Mouse (Mus musculus): Measurements from ENCODE around the gene Cpsf6. TPM values are rescaled to one million over a fixed set of nuclear protein-coding genes. Genes with fewer than 3 reads are reported as not detected.
"Not testable (repeated sequence)": the region's sequence is repeated elsewhere in the genome, so short reads cannot be mapped to it uniquely, and the experiment has no call there.

Cpsf6 gene
- total RNA-seq, 1 experiment from 2014 or later: 86.5 TPM

DNA sequence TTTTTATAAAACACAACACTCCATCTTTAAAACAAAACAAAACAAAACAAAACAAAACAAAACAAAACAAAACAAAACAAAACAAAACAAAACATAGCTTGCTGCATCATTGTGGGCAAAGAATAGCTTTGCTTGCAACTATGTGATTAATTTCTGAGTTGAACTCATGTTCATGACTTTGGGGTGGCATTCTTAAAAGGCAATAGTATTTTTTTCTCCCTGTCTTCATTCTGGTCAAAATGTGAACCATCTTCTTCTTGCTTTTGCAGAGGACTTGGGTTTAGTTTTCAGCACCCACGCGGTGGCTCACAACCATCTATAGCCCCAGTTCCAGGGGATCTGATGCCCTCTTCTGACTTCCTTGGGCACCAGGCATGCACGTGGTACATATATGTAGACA lies 20.0 kb upstream of the Cpsf6 start:
- DNase-seq: no peak

DNA sequence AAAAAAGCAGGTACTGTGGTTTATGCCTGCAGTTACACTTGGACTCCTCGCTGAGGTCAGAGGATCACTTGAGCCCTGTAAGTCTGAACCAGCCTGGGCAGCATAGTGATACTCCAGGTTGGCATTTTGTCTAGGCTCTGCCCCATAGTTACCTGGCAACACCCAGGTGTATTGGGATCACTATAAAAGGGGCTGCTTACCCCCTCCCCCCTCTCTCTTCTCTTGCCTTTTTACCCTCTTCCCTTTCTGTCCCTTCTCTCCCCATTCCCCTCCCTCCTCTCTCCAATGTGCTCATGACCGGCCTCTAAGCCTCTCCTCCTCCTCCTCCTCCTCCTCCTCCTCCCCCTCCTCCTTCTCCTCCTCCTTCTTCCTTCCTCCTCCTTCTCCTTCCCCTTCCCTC lies 19.4 kb upstream of the Cpsf6 start:
- DNase-seq: no peak

DNA sequence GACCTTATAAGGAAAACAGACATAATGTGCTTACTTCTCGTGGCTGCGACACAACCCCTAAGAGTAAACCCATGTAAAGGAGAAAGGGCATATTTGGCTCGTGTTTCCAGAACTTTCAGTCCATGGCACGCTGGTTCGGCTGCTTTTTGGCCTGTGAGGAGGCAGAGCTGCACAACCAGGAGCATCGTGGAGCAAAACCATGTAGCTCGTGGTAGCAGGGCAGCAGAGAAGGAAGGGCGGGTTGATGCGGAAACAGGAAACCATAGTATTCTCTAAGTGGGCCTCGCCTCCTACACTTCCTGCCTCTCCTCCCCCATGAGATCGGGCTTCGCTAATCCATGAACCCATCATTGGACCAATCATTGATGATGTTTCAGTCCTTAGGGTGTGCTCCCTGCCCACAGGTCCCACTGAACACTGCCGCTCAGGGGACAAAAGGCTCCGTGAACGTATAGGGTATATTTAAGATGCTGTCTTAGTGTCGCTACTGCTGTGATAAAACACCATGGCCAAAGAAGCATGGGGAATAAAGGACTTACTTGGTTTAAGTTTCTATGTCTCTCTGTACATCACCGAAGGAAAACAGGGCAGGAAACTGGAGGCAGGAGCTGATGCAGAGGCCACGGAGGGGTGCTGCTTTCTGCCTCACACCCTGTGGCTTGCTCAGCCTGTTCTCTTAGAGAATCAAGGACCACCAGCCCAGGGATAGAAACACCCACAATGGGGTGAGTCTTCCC lies 18.4 kb upstream of the Cpsf6 start:
- no peak for DNase-seq

DNA sequence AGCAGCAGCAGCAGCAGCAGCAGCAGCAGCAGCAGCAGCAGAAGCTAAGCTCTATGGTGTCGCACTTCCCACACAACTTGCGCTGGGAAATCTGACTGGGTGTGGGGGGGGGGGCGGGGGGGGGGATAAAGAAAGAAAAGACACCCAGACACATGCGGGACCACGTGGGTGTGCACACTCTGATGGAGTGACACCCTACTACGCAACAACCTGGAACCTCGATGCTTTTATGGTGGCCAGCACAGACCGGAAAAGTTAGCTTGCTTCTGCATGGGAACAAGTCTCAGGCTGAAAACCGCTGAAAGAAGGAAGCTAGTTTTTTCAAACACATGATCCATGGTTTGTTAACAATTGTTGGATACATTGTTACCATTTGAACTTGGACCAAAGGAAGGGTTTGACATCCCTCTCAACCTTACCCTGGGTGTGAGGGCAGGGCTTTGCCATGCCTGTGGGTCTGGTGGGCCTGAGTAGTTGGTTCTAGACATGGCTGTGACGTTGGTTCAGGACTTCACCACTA lies 17.4 kb upstream of the Cpsf6 start:
- no peak for DNase-seq

DNA sequence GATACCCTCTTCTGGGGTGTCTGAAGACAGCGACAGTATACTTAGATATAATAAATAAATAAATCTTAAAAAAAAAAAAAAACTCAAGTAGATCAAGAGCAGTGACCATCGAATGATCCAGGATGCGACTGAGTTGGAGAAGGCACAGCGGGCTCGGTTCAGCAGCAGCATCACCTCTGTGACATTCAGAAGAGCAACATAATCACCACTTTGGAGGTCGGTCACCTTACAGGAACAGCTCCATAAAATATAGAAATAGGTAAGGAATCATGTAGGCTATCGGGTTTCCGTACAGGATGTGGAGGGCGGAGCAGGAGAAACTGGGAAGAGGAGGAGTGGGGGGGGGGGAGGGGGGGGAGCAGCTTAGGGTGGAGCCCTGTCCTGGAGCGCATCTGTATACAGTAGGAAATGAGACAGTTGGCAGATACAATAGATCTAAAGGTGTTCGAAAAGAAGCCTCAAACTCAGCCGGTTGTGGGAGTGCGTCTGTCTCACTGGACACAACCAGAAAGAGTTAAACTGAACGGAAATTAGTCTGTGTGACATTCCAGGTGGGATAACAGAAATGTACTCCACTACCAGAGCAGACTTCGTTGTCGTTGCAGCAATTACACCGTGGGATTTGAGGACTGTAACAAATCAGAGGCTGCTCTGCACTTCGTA lies 16.7 kb upstream of the Cpsf6 start:
- no peak for DNase-seq

DNA sequence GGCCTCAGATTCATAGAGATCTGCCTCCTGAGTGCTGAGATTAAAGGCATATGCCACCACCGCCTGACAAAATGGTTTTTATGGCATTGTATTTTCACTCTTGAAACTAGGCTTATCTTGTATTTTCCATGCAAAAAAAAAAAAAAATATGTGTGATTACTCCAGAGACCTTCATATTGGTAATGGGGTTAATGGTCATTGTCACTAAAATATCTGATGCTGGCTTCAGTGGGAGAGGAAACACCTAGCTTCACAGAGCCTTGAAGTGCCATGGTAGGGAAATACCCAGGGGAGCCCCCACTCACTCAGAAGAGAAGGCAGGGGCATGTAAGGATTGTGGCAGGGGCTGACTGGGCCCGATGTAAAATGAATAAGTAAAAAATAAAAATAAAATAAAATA lies 16.0 kb upstream of the Cpsf6 start:
- DNase-seq: no peak

DNA sequence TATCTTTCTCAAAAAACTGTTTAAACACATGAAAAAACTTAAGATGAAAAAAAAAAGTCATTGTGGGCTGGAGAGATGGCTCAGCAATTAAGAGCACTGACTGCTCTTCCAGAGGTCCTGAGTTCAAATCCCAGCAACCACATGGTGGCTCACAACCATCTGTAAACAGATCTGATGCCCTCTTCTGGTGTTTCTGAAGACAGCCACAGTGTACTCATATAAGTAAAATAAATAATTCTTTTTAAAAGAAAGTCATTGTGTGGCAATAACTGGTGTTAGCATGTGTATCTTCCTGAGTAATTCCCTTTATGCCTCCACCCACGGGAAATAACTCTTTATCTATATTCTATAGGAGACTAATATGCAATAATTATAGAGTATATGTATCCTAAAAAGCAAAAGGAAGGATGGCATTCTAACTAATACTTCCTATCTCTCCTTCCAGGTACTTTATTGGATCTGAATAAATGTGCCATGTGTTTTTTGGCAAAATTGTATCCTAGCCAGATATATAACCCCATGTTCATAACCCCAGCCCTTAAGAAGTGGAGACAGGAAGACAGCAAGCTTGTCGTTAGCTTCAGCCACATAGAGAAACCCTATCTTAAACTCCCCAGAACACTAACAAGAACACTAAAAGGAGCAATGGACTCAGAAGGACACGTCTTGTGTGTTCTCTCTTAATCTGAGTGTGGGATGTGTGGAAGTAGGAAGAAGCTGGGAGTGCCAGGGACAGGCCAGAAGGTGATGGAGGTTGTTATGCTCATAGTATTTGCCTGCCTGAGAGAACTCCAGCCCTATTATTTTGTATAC lies 15.1 kb upstream of the Cpsf6 start:
- DNase-seq: no peak

DNA sequence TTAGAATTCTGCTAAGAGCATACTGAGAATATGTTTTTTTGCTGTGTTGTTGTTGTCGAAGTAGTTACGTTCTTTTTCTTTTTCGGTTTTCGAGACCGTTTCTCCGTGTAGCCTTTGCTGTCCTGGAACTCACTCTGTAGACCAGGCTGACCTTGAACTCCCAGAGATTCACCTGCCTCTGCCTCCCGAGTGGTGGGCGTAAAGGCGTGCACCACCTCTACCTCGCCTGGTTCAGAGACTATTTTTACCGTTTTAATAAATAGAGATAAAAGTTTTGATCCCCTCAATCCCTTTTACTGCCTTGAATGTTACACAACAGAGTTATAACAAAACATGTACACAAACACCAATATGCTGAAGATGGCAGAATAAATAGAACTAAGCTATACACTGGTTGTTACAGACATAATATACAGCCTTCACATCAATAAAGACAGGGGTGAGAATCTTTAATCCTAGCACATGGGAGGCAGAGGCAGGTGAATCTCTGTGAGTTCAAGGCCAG lies 14.1 kb upstream of the Cpsf6 start:
- no peak for DNase-seq

DNA sequence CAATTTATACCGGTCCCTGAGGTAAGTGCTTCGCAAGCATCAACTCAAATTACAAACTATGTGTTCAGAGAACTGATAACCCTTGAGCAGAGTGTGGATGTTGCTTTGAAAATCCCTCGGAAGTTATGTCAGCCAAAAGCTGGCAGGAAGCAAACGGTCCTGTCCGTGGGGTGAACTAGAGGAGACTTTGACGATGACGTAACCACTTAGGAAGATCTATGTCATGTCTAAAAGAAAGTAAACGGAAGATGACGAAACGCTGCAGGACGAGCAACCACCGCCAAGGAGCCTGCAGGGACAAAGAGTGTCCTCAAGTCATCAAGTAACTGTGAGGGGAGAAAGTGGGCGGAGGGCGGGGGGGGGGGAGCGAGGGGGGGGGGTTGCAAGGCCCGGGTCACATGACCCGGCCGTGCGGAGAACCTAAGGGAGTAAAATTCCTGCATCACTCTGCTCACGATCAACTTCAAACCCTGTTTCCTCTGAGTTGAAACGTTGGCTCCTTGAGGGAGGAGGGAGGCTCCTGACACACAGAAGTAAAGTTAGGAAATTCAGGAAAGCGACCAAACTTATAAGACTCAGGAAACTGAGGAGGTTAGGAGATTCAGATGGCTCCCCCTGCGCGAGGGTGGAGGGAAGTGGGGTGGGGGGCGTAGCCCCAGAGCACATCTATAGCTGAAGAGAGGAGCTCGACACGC lies 13.5 kb upstream of the Cpsf6 start:
- peak; percentile 26 for DNase-seq

DNA sequence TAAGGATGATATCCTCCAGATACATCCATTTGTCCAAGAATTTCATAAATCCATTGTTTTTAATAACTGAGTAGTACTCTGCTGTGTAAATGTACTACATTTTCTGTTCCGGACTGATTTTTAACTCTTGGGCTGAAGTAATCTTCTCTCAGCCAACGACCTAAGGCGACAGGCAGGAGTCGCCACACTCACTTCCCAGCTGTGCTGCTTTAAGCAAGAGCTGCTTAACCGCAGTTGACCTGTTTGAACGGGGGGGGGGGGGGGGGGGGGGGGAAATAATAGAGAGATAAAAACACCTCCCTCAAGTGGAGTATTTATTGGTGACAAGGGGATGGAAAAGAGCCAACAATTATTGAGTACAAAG lies 13.0 kb upstream of the Cpsf6 start:
- DNase-seq: no peak

DNA sequence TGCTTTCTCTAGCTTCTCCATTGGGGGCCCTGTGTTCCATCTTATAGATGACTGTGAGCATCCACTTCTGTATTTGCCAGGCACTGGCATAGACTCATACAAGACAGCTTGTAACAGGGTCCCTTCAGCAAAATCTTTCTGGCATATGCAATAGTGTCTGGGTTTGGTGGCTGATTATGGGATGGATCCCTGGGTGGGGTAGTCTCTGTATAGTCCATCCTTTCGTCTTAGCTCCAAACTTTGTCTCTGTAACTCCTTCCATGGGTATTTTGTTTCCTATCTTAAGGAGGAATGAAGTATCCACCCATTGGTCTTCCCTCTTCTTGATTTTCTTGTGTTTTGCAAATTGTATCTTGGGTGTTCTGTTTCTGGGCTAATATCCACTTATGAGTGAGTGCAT lies 12.6 kb upstream of the Cpsf6 start:
- DNase-seq: not testable (repeated sequence)

DNA sequence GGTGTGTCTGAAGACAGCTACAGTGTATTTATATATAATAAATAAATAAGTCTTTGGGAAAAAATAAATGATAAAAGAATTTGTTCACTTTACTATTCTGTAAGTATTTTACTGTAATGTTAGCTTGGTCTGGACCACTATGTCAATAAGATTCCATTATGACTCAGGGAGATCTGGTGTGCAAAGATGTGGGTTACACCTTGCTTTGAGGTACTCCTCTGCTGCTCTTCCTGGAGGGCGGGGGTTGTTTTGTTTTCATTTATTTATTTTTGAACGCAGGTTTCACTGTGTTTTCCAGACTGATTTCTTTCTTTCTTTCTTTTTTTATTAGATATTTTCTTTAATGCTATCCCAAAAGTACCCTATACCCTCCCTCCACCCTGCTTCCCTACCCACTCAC lies 12.0 kb upstream of the Cpsf6 start:
- DNase-seq: no peak

DNA sequence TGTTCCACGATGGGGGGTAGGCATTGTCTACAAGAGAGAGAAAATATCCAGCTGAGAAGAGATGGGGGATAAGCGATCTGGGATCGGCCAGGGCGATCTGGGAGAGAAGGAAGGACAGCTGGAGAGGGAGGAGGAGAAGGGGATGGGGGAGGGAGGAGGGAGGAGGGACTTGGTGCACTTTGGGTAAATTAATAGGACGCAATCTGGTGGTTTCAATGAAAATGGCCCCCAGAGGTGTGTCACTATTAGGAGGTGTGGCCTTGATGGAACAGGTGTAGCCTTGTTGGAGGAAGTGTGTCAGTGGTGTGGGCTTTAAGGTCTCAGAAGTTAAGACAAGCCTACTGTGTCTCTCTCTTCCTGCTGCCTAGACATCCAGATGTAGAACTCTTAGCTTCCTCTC lies 11.2 kb upstream of the Cpsf6 start:
- no peak for DNase-seq

DNA sequence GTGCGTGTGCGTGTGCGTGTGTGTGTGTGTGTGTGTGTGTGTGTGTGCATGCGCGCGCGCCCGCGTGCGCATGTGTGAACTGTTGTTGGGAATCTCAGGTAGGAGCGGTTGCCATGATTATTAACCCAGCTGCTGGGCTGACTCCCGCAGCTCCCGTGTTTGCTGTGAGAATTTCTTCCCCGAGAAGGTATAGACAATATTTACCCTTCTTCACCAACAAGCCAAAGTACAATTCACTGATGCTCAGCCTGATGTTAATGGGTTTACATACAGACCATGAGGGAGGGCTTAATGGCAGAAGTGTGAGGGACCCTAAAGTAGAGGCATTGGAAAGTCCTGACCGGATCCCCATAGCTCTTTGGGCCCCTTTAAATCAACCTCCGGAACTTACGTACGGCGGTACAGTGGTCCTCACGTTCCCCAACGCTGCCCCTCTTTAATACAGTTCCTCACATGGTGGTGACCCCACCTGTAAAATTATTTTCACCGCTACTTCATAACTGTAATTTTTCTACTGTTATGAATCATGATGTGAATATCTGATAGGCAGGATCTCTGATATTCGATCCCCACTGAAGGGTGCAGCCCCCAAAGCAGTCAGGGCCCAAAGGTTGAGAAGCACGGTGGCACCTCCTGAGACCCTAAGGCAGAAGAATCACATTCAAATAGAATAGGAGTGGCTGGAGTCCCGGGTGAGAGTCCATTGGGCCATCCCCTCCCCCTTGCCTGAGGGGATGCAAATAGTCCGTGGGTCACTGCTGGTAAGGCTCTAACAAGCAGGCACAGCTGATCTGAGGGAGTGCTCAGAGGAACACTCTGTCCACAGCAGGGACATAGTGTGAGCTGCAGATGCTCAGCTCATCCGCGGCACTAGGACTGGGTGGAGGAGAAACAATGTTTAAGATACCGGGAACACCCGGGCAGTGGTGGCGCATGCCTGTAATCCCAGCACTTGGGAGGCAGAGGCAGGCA lies 10.4 kb upstream of the Cpsf6 start:
- no peak for DNase-seq

DNA sequence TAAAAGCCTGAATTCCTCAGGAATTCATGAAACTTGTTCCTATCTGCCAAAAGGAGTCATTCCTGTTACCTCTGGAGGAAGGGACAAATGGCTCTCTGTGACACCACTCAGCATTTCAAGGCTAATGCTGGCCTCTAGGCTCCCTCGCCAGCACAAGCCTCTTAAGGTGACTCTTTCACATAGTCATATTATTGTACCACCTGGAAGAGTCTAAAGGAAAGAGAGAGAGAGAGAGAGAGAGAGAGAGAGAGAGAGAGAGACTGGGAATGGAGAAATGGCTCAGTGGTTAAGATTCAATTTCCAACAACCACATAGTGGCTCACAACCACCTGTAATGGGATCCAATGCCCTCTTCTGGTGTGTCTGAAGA lies 9.5 kb upstream of the Cpsf6 start:
- no peak for DNase-seq

DNA sequence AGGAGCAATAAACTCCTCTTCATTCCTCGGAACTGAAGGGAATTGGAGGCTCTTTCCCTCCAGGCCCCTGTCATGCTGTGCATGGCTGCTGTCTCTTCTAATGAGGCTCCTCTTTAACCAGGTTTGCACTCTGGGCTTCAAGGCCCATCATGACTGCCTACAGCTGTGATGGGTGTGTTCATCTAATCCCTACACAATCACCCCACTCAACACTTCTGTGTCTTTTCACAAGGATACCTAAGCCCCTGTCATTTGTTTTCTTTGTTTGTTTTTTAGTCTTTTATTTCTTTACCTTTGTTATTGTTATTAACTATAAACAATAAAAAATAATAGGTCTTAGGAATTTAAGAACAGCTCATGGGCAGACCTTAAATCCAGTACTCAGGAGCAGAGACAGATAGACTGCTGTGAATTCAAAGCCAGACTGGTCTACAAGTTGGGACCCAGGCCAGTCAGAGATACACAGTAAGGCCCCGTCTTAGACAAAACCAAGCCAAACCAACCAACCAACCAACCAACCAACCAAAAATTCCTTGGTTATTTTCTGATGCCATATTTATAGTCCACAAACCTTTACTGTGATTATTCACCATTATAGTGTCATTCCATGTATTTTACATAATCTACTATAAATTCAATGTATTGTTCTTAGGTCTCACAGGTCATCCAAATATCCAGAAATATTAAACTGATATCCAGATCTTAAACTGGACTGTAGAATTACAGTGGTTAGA lies 9.0 kb upstream of the Cpsf6 start:
- no peak for DNase-seq

DNA sequence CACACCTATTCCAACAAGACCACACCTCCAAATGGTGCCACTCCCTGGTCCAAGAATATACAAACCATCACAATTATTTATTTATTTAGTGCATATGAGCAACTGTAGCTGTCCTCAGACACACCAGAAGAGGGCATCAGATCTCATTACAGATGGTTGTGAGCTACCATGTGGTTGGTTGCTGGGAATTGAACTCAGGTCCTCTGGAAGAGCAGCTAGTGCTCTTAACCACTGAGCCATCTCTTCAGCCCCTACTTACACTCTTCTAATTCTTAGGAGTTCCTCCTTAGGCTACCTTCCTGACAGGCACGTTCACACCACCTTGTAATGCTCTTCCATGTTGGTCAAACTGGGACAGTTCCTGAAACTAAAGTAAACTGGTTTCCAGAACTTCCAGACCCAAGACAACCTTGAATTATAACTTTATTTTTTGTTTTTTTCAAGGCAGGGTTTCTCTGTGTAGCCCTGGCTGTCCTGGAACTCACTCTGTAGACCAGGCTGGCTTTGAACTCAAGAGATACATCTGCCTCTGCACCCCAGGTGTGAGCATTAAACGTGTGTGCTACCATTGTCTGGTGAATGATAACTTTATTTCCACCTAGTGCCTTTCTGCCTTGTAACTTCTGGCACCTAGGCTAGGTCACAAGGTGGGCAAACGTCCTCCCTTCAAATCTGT lies 8.3 kb upstream of the Cpsf6 start:
- DNase-seq: not testable (repeated sequence)

DNA sequence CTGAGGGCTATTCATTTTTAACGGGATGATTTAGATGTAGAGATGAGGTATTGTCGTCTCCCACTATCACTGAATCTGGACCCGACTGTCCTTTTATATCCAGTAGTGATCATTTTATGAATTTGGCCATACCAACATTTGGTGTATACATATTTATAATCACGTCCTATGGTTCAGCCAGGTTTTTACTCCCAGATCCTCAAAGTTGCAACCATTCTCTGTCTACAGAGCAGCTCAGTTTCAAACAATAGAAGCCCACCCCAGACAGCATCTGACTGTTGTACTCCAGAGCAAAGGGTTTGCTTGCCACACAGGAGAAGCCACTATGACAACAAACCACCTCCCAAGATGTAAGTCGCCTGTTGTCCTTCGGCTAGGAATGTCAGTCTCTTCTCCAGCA lies 7.2 kb upstream of the Cpsf6 start:
- DNase-seq: no peak

DNA sequence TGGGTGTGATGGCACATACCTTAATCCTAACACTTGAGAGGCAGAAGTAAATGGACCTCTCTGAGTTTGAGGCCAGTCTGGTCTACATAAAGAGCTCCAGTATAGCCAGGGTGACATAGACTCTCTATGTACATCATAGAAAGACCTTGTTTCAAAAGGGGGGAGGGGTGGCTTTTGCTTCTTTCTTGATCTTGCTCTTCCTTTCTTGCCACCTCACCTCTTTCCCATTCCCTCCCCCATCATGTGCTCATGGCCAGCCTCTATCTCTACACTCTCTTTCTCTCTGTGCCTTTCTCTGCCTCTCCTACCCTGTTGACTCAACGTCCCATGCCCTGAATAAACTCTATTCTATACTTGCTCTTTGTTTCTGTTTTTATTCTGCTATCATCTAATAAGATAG lies 6.4 kb upstream of the Cpsf6 start:
- DNase-seq: no peak

DNA sequence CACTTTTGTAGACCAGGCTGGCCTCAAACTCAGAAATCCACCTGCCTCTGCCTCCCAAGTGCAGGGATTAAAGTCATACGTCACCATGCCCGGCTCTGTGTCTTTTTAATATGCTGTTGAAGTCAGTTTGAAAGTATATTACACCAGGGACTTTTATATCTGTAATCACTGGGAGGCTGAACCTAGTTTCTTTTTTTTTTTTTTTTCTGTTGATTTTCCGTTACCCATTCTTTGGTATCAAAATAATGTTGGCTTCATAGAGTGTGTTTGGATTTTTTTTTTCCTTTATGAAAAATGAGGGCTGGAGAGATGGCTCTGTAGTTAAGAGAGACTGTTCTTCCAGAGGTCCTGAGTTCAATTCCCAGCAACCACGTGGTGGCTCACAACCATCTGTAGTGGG lies 5.6 kb upstream of the Cpsf6 start:
- DNase-seq: no peak
